Mouse (Mus musculus) G1E (cell line): ENCODE data around the gene Nol7. TPM values are rescaled to one million over a fixed set of nuclear protein-coding genes. Genes with fewer than 3 reads are reported as not detected.

Experiments used
- ATAC-seq: 2 replicates; pipeline ENCODE4 v1.8.0; 2016; ENCODE audit warnings: mild to moderate bottlenecking; ENCODE audit not compliant: insufficient number of reproducible peaks, poor library complexity, low FRiP score, severe bottlenecking; ENCODE audit errors: extremely low read depth
- DNase-seq: peaks from one replicate; pipeline ENCODE4 v3.0.0; 2012; ENCODE audit warnings: low spot score
- H3K27me3 ChIP-seq: 2 replicates; pipeline ENCODE4 v1.6.1; 2012; ENCODE audit warnings: mild to moderate bottlenecking, low read length, inconsistent platforms; ENCODE audit not compliant: insufficient read depth
- H3K36me3 ChIP-seq: replicated peaks from 2 replicates; pipeline ENCODE3; 2012; ENCODE audit warnings: mild to moderate bottlenecking, inconsistent platforms
- H3K4me1 ChIP-seq: 2 replicates; pipeline ENCODE4 v1.6.1; 2012; ENCODE audit warnings: low read depth, low read length, inconsistent platforms, mixed read lengths; ENCODE audit not compliant: insufficient read depth
- H3K4me3 ChIP-seq: 2 replicates; pipeline ENCODE4 v1.5.1; 2012; ENCODE audit warnings: low read depth, mild to moderate bottlenecking, inconsistent platforms, low read length, moderate library complexity, mixed read lengths
- H3K9me3 ChIP-seq: replicated peaks from 2 replicates; pipeline ENCODE4 v1.6.1; 2012; ENCODE audit warnings: inconsistent platforms
- CTCF ChIP-seq: IDR thresholded peaks from 2 replicates; pipeline ENCODE4 v1.5.1; 2012; ENCODE audit warnings: low read depth, low read length, inconsistent platforms, mixed read lengths
- GATA1 ChIP-seq: IDR thresholded peaks from 2 replicates; pipeline ENCODE4 v1.6.1; 2012; ENCODE audit warnings: borderline replicate concordance, low read length, inconsistent platforms, mixed read lengths
- GATA2 ChIP-seq: IDR thresholded peaks from 2 replicates; pipeline ENCODE4 v1.6.1; 2012; ENCODE audit warnings: low read depth, low read length, inconsistent platforms, borderline replicate concordance
- POLR2AphosphoS5 ChIP-seq: IDR thresholded peaks from 2 replicates; pipeline ENCODE4 v1.6.1; 2012; ENCODE audit warnings: low read depth, low read length, inconsistent platforms; ENCODE audit not compliant: insufficient replicate concordance
- TAL1 ChIP-seq: conservative IDR thresholded peaks from 2 replicates; pipeline ENCODE4 v1.6.1; 2012; ENCODE audit warnings: low read depth, low read length, inconsistent platforms, mixed read lengths
- polyA plus RNA-seq: library from polyadenylated mRNA; stranded (reverse); fragments of >175 nt; gene quantifications from 2 replicates; pipeline ENCODE4 v1.2.3, GENCODE M21; 2012
- total RNA-seq, 2 experiments: library from RNA; stranded (forward) in 1 of 2; stranded (reverse) in 1 of 2; fragments of 200-1000 nt in 1 of 2; fragments of >200 nt in 1 of 2; fragmentation: Nextera tagmentation in 1 of 2; gene quantifications; 2 replicates each; pipeline ENCODE4 v1.2.3; 2014 to 2017

The Nol7 gene
- total and polyA plus RNA-seq, 3 experiments: 174 to 231 (median 221) TPM

DNA sequence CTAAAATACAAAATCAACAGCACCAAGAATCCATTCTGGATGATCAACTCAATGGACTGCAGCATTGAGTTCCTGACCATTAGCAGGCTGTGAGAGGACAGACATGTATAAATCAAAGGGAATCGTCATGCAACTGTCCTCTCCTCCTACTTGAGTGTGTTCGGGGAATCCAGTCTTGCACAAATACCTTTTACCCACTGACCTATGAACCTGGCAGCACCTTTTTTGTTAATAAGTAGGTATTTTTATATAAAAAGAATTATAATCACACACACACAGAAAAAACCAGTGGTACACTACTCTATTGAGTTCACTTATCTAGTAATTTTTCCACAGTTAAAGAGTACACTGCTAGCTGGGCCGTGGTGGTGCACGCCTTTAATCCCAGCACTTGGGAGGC lies 45.5 kb downstream of the Nol7 start:
- peaks cover 5% of the 10 kb centered on the region for H3K4me1 ChIP-seq
- DNase-seq: no peak
- H3K36me3 ChIP-seq: peaks cover 20% of the 10 kb centered on the region
- H3K27me3 ChIP-seq: no peaks in the 10 kb centered on the region
- H3K4me3 ChIP-seq: no peak overlapping the region
- ATAC-seq: no peak
- TF ChIP-seq POLR2AphosphoS5 (no peak), GATA1 (no peak), CTCF (no peak), TAL1 (no peak), GATA2 (no peak)
- no peaks in the 10 kb centered on the region for H3K9me3 ChIP-seq

DNA sequence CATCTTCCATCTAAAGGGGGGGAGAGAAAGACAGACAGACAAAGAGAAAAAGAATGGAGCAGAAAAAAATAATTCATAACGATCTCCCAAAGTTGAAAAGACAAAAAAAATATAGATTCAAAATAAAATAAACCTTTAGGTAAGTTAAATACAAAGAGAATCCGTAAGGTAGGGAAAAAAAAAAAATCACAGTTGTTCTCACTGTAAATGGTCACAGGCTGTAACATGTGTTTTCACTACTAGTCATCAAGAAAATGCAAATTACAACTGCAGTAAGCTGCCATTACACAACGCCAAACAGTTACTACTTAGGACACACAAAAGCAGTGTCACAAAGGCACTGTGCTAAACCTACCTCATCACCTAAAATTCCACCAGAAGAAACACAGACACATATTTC lies 46.5 kb downstream of the Nol7 start:
- DNase-seq (no peak), ATAC-seq (no peak)
- Histone ChIP-seq H3K36me3 (peaks cover 20% of the 10 kb centered on the region), H3K27me3 (no peaks in the 10 kb centered on the region), H3K9me3 (no peaks in the 10 kb centered on the region), H3K4me1 (peaks cover 5% of the 10 kb centered on the region), H3K4me3 (no peak overlapping the region)
- TF ChIP-seq GATA1: no peak
- TF ChIP-seq TAL1: no peak
- TF ChIP-seq POLR2AphosphoS5: no peak
- no peak for TF ChIP-seq CTCF
- no peak for TF ChIP-seq GATA2

GRCm38 (mm10) chr13:43445754-43446153 lies 47.6 kb downstream of the Nol7 start:
- no peak overlapping the region for H3K4me3 ChIP-seq
- no peaks in the 10 kb centered on the region for H3K9me3 ChIP-seq
- H3K27me3 ChIP-seq: no peaks in the 10 kb centered on the region
- H3K4me1 ChIP-seq: peaks cover 3% of the 10 kb centered on the region; the same call in 1 of the 2 replicates
- ATAC-seq (no peak), DNase-seq (no peak)
- TF ChIP-seq GATA1 (no peak), TAL1 (no peak), GATA2 (no peak), CTCF (no peak), POLR2AphosphoS5 (no peak)
- peaks cover 21% of the 10 kb centered on the region for H3K36me3 ChIP-seq

GRCm38 (mm10) chr13:43447721-43448120 lies 49.5 kb downstream of the Nol7 start:
- Histone ChIP-seq H3K27me3 (no peaks in the 10 kb centered on the region), H3K4me1 (peaks cover 3% of the 10 kb centered on the region; the same call in 1 of the 2 replicates), H3K36me3 (peaks cover 18% of the 10 kb centered on the region), H3K9me3 (no peaks in the 10 kb centered on the region), H3K4me3 (no peak overlapping the region)
- DNase-seq (no peak), ATAC-seq (no peak)
- TF ChIP-seq POLR2AphosphoS5: no peak
- no peak for TF ChIP-seq CTCF
- no peak for TF ChIP-seq GATA2
- no peak for TF ChIP-seq GATA1

DNA sequence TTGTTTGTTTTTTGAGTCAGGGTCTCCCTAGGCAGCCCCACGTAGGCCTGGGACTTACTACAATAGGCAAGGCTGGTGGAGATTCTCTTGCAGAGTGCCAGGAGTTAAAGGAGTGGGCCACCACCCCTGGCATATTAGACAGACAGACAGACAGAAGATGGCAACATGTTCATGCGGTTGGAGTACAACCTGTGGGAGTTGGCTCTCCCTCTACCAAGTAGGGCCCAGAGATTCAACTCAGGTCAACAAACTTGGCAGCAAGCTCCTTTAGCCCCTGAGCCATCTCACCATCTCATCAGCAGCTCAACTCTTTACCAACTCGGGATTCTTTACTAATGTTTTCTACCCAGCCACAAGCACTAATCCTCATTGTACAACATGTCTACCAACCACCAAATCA lies 52.5 kb downstream of the Nol7 start:
- Histone ChIP-seq H3K36me3 (peaks cover 35% of the 10 kb centered on the region), H3K4me3 (no peak overlapping the region), H3K27me3 (no peaks in the 10 kb centered on the region), H3K9me3 (no peaks in the 10 kb centered on the region), H3K4me1 (peaks cover 10% of the 10 kb centered on the region; the same call in 1 of the 2 replicates)
- ATAC-seq (no peak), DNase-seq (no peak)
- no peak for TF ChIP-seq GATA2
- no peak for TF ChIP-seq POLR2AphosphoS5
- no peak for TF ChIP-seq GATA1
- no peak for TF ChIP-seq CTCF
- TF ChIP-seq TAL1: no peak

- ATAC-seq (no peak), DNase-seq (no peak)
- no peaks in the 10 kb centered on the region for H3K9me3 ChIP-seq
- peaks cover 13% of the 10 kb centered on the region for H3K4me1 ChIP-seq
- H3K36me3 ChIP-seq: peaks cover 40% of the 10 kb centered on the region
- no peak for TF ChIP-seq POLR2AphosphoS5
- TF ChIP-seq CTCF: no peak
- TF ChIP-seq GATA2: no peak
- TF ChIP-seq TAL1: no peak
- TF ChIP-seq GATA1: no peak
- H3K27me3 ChIP-seq: no peaks in the 10 kb centered on the region
- no peak overlapping the region for H3K4me3 ChIP-seq
Measured at GRCm38 (mm10) chr13:43452177-43452576, 54.0 kb downstream of the Nol7 start.

- no peaks in the 10 kb centered on the region for H3K27me3 ChIP-seq
- H3K4me1 ChIP-seq: peaks cover 12% of the 10 kb centered on the region
- DNase-seq: no peak
- TF ChIP-seq POLR2AphosphoS5 (no peak), CTCF (no peak), GATA2 (no peak), TAL1 (no peak), GATA1 (no peak)
- no peak overlapping the region for H3K4me3 ChIP-seq
- ATAC-seq: no peak
- peaks cover 37% of the 10 kb centered on the region for H3K36me3 ChIP-seq
- H3K9me3 ChIP-seq: no peaks in the 10 kb centered on the region
Measured at GRCm38 (mm10) chr13:43452843-43453605, 54.8 kb downstream of the Nol7 start.
